Mouse (Mus musculus): ENCODE results near the gene Shisa3.

DNA sequence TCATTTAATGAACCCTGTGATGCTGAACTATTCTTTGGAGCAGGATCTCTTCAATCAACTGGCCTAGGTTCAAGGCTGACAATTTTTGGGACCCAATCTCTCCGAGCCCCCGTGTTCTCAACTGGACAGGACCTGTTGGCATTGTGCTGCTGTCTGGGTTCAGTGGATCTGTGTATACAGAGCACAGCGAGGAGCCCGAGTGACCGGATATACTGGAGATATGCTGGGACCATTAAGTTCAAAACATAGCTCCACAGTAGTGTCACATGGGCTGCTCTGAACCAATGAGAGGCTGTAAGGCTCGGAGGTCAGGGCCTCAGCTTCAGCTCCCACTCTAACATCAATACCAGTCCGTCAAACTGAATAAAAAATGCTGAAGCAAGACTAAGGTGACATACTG, 21.8 kb downstream of the Shisa3 start:
- TF ChIP-seq MAX (IDR thresholded peaks at IDR 0.05) = no peak
- TF ChIP-seq CTCF (IDR thresholded peaks at IDR 0.05; ENCODE audit: control insufficient read depth, insufficient read depth, insufficient read length) = no peak
- no peak for TF ChIP-seq USF1 (IDR thresholded peaks at IDR 0.05; ENCODE audit: low read depth)
- TF ChIP-seq MYOD1 (IDR thresholded peaks at IDR 0.05; ENCODE audit: control insufficient read depth, insufficient read length, low read depth) = no peak
- no peak for TF ChIP-seq MYOG (IDR thresholded peaks at IDR 0.05; ENCODE audit: control insufficient read depth, extremely low read depth, insufficient read length)
